Mouse (Mus musculus): ENCODE data around the gene Nup210l. TPM values are rescaled to one million over a fixed set of nuclear protein-coding genes. Genes with fewer than 3 reads are reported as not detected.

Nup210l gene
- polyA plus RNA-seq, 1 experiment: 55.5 TPM

- H3K27me3 ChIP-seq (ENCODE audit: control insufficient read depth, insufficient read depth, low read length): no peaks in the 10 kb centered on the region
- TF ChIP-seq POLR2A (IDR thresholded peaks at IDR 0.05; ENCODE audit: control insufficient read depth, low read depth, low read length) (no peak), CTCF (IDR thresholded peaks at IDR 0.05; ENCODE audit: control insufficient read depth, insufficient read depth, insufficient replicate concordance, low read depth, low read length) (peak; percentile 16; the same call in 1 of the 2 replicates)
- H3K4me1 ChIP-seq (ENCODE audit: control insufficient read depth, insufficient read depth, low read length): peaks cover 2% of the 10 kb centered on the region
- H3K27ac ChIP-seq (ENCODE audit: control insufficient read depth, insufficient read depth, low read depth, low read length): no peak overlapping the region
- H3K4me3 ChIP-seq (ENCODE audit: control insufficient read depth, low read depth, low read length): no peak overlapping the region
- no peaks in the 10 kb centered on the region for H3K36me3 ChIP-seq (ENCODE audit: control insufficient read depth, insufficient read depth, low read length)
Measured at GRCm38 (mm10) chr3:90076921-90077716, 26.8 kb upstream of the Nup210l start.

GRCm38 (mm10) chr3:90078224-90078623, 25.7 kb upstream of the Nup210l start:
- Histone ChIP-seq H3K27me3 (ENCODE audit: control insufficient read depth, insufficient read depth, low read length) (no peaks in the 10 kb centered on the region), H3K4me1 (ENCODE audit: control insufficient read depth, insufficient read depth, low read length) (peaks cover 7% of the 10 kb centered on the region), H3K27ac (ENCODE audit: control insufficient read depth, insufficient read depth, low read depth, low read length) (no peak overlapping the region), H3K36me3 (ENCODE audit: control insufficient read depth, insufficient read depth, low read length) (no peaks in the 10 kb centered on the region), H3K4me3 (ENCODE audit: control insufficient read depth, low read depth, low read length) (no peak overlapping the region)
- no peak for TF ChIP-seq POLR2A (IDR thresholded peaks at IDR 0.05; ENCODE audit: control insufficient read depth, low read depth, low read length)
- no peak for TF ChIP-seq CTCF (IDR thresholded peaks at IDR 0.05; ENCODE audit: control insufficient read depth, insufficient read depth, insufficient replicate concordance, low read depth, low read length)

- no peaks in the 10 kb centered on the region for H3K36me3 ChIP-seq (ENCODE audit: control insufficient read depth, insufficient read depth, low read length)
Measured at GRCm38 (mm10) chr3:90079133-90079762, 24.7 kb upstream of the Nup210l start.

GRCm38 (mm10) chr3:90079763-90080497, 24.0 kb upstream of the Nup210l start:
- Histone ChIP-seq H3K27ac (ENCODE audit: control insufficient read depth, insufficient read depth, low read depth, low read length) (peak overlapping the region; percentile 85), H3K4me3 (ENCODE audit: control insufficient read depth, low read depth, low read length) (peak overlapping the region; percentile 91), H3K4me1 (ENCODE audit: control insufficient read depth, insufficient read depth, low read length) (peaks cover 9% of the 10 kb centered on the region), H3K36me3 (ENCODE audit: control insufficient read depth, insufficient read depth, low read length) (no peaks in the 10 kb centered on the region), H3K27me3 (ENCODE audit: control insufficient read depth, insufficient read depth, low read length) (no peaks in the 10 kb centered on the region)
- TF ChIP-seq CTCF (IDR thresholded peaks at IDR 0.05; ENCODE audit: control insufficient read depth, insufficient read depth, insufficient replicate concordance, low read depth, low read length) (no peak), POLR2A (IDR thresholded peaks at IDR 0.05; ENCODE audit: control insufficient read depth, low read depth, low read length) (peak; percentile 58)

More at GRCm38 (mm10) chr3:90079133-90079762, 24.7 kb upstream of the Nup210l start:
- TF ChIP-seq CTCF (IDR thresholded peaks at IDR 0.05; ENCODE audit: control insufficient read depth, insufficient read depth, insufficient replicate concordance, low read depth, low read length): no peak
- peak; percentile 84 for TF ChIP-seq POLR2A (IDR thresholded peaks at IDR 0.05; ENCODE audit: control insufficient read depth, low read depth, low read length)
- Histone ChIP-seq H3K4me3 (ENCODE audit: control insufficient read depth, low read depth, low read length) (peak overlapping the region; percentile 91), H3K27me3 (ENCODE audit: control insufficient read depth, insufficient read depth, low read length) (no peaks in the 10 kb centered on the region), H3K27ac (ENCODE audit: control insufficient read depth, insufficient read depth, low read depth, low read length) (peak overlapping the region; percentile 85), H3K4me1 (ENCODE audit: control insufficient read depth, insufficient read depth, low read length) (peaks cover 8% of the 10 kb centered on the region)

- H3K27ac ChIP-seq (ENCODE audit: control insufficient read depth, insufficient read depth, low read depth, low read length): peak overlapping the region; percentile 85
- H3K36me3 ChIP-seq (ENCODE audit: control insufficient read depth, insufficient read depth, low read length): no peaks in the 10 kb centered on the region
- peaks cover 10% of the 10 kb centered on the region for H3K4me1 ChIP-seq (ENCODE audit: control insufficient read depth, insufficient read depth, low read length)
- no peaks in the 10 kb centered on the region for H3K27me3 ChIP-seq (ENCODE audit: control insufficient read depth, insufficient read depth, low read length)
- H3K4me3 ChIP-seq (ENCODE audit: control insufficient read depth, low read depth, low read length): peak overlapping the region; percentile 91
- TF ChIP-seq POLR2A (IDR thresholded peaks at IDR 0.05; ENCODE audit: control insufficient read depth, low read depth, low read length) (no peak), CTCF (IDR thresholded peaks at IDR 0.05; ENCODE audit: control insufficient read depth, insufficient read depth, insufficient replicate concordance, low read depth, low read length) (no peak)
Measured at GRCm38 (mm10) chr3:90080498-90080863, 23.5 kb upstream of the Nup210l start.

- Histone ChIP-seq H3K27ac (ENCODE audit: control insufficient read depth, insufficient read depth, low read depth, low read length) (peak overlapping the region; percentile 36), H3K36me3 (ENCODE audit: control insufficient read depth, insufficient read depth, low read length) (no peaks in the 10 kb centered on the region), H3K27me3 (ENCODE audit: control insufficient read depth, insufficient read depth, low read length) (no peaks in the 10 kb centered on the region), H3K4me1 (ENCODE audit: control insufficient read depth, insufficient read depth, low read length) (peaks cover 10% of the 10 kb centered on the region), H3K4me3 (ENCODE audit: control insufficient read depth, low read depth, low read length) (peak overlapping the region; percentile 67)
- TF ChIP-seq CTCF (IDR thresholded peaks at IDR 0.05; ENCODE audit: control insufficient read depth, insufficient read depth, insufficient replicate concordance, low read depth, low read length) (no peak), POLR2A (IDR thresholded peaks at IDR 0.05; ENCODE audit: control insufficient read depth, low read depth, low read length) (no peak)
Measured at GRCm38 (mm10) chr3:90081365-90082240, 22.3 kb upstream of the Nup210l start.

Data from testis, adult 2 months (tissue).